Mouse (Mus musculus): ENCODE measurements around the gene Mcts2.

The Mcts2 gene

DNA sequence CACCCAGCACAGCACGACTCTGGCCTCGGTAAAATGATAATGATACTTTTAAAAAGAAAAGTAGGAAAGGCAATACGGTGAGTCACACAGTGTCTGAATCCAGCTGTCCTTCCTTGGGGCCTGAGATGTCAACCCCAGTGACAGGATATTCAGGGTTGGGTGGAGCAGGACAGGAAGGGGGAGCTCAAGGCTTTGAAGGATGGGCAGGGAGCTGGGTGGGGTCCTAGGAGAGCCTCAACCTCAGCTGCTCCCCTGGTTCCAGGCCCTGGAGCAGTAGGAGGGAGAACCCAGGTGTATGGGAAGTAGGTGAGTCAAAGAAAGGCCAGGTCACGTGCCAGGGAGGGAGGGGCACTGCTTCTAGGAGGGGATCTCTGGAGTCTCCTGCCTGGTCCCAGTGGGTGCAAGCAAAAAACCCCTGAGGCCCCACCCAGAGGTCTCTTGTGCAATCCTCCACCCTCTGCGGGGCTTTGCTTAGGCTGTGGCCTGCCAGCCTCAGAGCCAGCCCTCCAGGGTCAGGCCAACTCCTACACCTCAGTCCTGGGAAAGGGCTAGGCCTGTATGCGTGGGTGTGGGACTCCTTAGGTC is 40.0 kb downstream of the Mcts2 start:
- DNase-seq: peak; percentile 21

DNA sequence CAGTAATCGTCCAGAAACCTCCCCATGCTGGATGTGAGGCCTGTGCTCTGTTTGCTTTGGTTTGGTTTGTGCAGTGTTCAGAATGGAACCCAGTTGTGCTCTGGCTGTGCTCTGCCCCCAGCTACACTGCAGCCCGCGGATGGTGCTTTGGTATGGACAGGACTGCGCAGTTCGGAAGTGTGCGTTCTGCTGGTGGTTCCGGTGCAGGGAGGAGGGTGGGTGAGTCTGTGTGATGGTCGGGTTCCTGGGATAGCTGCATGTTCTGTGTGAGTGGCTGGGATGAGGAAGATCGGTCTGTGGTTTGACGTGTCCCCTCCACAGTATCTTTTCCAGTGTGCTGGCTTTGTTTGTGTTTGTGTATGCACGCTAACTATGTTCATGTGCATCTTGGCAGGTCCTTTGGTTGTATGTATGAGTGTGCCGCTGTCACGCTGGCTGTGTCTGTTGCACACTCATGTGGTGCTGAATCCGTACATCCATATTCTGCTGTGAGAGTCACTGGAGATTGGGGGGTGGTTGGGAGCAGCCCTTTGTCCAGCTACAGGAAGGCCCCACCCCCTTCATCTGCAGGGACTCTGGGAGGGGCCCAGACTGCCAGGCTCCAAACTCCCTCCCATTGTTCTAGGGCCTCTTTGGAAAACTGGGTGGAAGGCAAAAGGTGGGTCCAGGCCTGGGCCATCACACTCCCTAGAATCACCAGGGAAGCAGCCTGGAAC is 41.1 kb downstream of the Mcts2 start:
- DNase-seq: peak; percentile 68

DNA sequence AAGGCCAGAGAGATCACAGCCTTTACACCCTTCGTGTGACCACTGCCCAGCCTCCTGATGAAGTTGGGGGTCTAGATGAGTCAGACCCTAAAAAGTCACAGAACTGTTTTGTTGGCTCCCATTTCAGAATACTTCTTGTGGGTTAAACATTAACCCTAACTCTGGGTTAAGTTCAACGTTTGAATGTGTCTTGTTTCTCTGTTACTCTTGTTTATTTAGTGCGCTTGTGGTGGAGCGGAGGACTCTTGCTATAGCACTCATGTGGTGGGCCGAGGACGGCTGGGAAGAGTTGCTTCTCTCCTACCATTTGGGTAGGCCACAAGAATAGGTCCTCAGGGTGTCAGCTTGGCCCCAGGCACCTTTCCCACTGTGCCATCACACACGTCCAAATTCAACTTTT is 41.8 kb downstream of the Mcts2 start:
- peak; percentile 17 for DNase-seq

DNA sequence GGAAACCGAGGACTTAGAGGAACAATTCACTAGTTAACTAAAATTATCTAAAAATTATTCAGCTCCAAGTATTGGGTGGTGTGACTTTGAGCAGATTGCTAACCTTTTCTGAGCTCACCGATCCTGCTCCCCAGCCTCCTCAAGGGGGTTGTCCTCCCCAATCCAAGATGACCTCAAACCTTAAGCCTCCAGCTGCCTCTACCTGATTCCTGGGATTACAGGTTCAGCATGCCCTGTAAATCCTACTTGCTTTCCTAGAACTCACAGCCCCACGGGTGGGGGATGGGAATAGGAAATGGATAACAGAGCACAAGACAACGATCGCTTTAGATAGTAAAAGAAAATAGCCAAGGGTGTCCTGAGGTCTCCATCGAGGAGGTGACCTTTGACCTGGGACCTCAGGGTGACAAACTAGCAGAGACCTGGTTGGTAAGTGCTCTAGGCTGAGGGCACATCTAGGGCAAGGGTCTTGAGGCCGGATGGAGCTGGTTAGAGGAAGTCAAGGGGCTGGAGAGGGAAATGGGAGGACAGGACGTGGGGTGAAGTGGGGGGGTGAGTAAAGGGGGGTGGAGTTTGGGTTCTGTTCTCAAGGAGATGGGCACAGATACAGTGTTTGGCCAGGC is 42.3 kb downstream of the Mcts2 start:
- DNase-seq: peak; percentile 53

DNA sequence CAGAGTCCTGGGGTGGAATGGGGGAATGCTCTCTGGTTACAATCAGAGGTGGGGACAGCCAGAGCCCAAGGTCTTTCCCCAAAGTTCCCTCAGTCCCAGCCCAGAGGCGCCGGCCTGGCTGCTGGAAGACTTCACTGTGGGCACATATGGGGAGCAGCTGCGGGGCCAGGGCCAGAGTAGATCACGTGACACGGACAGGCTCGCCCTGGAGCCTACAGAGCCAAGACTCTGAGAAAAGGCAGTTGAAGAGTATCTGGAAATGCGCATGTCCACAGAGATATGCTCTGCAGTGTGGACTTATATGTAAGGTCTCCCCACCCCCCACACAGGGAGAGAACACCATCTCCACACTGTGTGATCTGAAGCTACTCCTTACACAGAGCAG is 42.8 kb downstream of the Mcts2 start:
- peak; percentile 75 for DNase-seq

DNA sequence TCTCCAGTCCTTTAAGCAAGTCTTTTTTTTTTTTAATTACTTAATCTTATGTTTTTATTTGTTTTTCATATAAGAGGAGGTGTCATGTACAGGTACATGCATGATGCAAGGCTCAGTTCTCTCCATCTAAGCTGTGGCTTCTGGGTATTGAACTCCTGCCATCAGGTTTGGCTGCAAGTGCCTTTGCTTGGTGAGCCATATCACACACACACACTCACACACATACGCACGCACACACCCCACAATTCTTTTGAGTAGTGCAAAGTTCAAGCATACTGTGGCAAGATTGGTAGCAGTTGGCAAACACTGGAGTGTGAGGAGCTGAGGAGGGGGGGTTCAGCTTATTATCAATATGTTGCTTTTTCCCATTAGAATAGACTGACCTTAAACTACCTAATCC is 46.4 kb downstream of the Mcts2 start:
- peak; percentile 43 for DNase-seq

DNA sequence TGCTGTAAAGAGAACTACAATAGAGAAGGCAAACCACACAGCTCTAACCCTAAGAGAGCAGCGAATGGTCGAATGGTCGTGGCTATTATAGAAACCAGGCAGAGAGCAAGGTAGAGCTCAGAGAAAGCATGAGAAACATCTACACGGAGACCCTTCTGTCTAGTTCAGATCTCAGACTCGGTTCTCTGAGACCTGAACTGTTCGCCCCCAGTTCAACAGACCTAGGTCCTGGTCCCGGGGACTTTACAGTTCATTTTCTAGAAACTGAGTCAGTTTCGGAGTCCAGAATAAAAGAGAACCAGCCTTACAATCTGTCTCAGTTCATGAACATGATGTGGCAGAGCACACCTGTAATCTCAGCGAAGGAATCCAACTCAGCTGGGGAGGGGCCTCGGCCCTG is 47.7 kb downstream of the Mcts2 start:
- DNase-seq: no peak

DNA sequence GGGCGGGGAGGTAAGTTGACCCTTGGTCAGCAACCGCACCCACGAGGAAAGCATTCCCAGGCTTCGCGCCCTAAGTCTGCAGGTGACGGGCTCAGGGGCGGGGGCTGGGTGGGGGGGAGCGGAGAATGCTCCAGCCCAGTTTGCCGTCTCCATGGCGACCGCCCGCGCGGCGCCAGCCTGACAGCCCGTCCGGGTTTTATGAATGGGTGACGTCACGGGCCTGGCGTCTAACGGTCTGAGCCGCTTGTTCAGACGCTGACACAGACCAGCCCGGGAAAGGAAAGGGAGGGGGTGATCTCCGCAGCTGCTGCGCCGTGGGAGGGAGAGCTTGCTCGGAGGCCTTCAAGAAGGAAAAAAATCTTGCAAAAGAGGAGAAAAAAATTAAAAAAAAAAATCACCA is 48.1 kb downstream of the Mcts2 start:
- DNase-seq: peak; percentile 99

DNA sequence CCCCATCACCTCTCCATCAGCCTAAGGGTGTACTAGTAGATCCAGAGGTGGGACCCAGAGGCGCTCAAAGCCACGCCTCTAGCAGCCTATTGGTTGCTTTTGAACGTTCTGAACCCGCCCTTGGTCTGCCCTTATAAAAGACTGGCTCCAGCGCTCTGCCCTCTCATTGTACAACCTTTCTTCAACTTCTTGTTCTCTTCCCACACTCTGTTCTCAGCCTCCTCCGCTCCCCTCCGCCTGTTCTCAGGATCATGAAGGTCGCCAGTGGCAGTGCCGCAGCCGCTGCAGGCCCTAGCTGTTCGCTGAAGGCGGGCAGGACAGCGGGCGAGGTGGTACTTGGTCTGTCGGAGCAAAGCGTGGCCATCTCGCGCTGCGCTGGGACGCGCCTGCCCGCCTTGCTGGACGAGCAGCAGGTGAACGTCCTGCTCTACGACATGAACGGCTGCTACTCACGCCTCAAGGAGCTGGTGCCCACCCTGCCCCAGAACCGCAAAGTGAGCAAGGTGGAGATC is 49.3 kb downstream of the Mcts2 start, which contains the start of gene Id1:
TSS of gene Id1 (plus strand) at position 162 of the 512 bp plus-strand sequence.
- DNase-seq: peak; percentile 92

DNA sequence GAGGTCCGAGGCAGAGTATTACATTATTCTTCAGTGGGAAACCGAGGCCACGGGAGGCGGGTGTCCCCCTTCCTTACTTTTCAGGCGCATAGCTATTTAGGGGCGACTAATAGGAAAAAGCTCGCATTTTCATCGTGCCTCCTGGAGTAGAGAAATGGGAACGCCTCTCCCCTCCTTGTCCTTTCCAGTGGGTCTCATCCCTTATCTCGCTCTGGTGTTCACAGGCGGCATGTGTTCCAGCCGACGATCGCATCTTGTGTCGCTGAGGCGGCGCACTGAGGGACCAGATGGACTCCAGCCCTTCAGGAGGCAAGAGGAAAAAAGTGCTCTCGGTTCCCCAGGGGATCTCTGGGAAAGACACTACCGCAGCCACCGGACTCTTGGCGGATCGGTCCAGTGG is 49.9 kb downstream of the Mcts2 start:
- peak; percentile 60 for DNase-seq

Data from kidney, postnatal 10 days (tissue).